Mouse (Mus musculus) layer of hippocampus, adult 2 months (tissue): ENCODE results near the gene Apoc2. TPM values are rescaled to one million over a fixed set of nuclear protein-coding genes. Genes with fewer than 3 reads are reported as not detected.
A peak's percentile ranks its signal among the peaks of the same experiment; 100 is the strongest.
"Not testable (repeated sequence)": the region's sequence is repeated elsewhere in the genome, so short reads cannot be mapped to it uniquely, and the experiment has no call there.

Experiments used
- DNase-seq, 2 experiments: peaks; one replicate each; pipeline ENCODE4 v3.0.0; 2022; ENCODE audit warnings: low spot score in 2 of 2
- H3K27ac ChIP-seq: fragments of 200-600 bp; 2 replicates; pipeline ENCODE4 v1.8.1; 2022
- H3K4me3 ChIP-seq: fragments of 200-600 bp; 2 replicates; pipeline ENCODE4 v1.8.1; 2022; ENCODE audit warnings: mild to moderate bottlenecking
- CTCF ChIP-seq: fragments of 200-600 bp; conservative IDR thresholded peaks from 2 replicates; pipeline ENCODE4 v1.8.1; 2022; ENCODE audit warnings: antibody characterized with exemption, mild to moderate bottlenecking, moderate library complexity
- total RNA-seq, 2 experiments: library from RNA; stranded (reverse); gene quantifications; 2 replicates each; pipeline ENCODE4 v1.2.3; 2021

Apoc2 gene
- total RNA-seq, 2 experiments from 2014 or later = not detected

DNA sequence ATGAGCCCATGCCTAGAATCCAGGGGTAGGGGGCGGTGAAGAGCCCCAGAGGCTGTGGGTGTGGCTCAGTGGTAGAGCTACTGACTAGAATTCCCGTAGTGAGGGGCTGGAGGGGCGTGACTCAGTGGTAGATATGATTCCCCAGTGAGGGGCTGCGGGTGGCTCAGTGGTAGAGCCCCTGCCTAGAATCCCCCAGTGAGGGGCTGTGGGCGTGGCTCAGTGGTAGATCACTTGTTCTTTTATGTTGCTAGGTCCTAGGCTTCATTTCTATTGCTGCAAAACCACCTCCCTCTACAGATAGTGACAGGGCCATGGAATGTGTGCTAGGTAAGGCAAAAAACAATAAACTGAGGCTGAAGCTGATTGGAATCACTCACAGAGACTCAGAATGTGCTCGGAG is 18.1 kb upstream of the Apoc2 start:
- DNase-seq = no peak
- TF ChIP-seq CTCF = no peak
- Histone ChIP-seq H3K4me3 (peak overlapping the region; percentile 60), H3K27ac (peak overlapping the region; percentile 91; the same call in 1 of the 2 replicates)

- no peak for DNase-seq
- no peak for TF ChIP-seq CTCF
- peak overlapping the region; percentile 78 for H3K27ac ChIP-seq
- H3K4me3 ChIP-seq = peak overlapping the region; percentile 60
These were observed 17.5 kb upstream of the Apoc2 start for GRCm38 (mm10) chr7:19695213-19695594.

DNA sequence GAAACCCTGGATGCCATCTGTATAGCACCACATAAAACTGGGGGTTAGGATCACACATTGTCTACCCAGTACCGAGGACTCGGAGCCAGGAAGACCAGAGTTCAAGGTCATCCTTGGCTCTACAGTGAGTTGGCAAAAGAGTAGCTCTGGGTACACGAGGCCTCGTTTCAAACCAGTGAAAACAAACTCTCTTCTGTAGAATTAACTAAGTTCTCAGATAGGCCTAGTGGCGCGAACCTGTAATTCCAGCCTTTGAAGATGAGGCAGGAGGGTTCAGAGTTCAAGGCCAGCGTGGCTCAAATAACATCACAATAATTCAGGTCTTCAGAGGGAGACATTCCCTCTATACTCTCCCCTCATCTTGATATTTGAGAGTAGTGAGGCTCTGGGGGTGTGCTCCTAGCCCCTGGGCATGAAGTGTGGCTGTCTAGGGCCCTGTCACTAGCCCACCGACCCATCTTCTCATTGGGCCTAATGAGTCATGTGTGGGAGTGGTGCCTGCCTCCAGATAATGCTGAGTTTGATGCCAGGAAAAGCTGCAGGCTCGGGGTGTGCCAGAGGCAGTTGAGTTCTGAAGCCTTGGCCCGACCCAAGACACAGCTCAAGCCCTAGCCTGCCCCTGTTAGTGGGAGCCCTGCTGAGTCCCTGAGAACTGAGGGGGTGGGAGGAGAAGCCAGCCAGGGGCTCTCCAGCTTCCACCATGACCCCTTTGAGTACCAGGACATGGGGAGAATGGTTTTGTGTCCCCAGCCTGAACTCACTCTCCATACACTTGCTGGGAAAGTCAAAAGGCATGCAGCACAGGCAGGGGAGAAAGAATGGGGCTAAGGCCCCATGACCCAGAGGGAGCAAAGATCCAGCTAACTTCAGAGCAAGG is 16.8 kb upstream of the Apoc2 start:
- TF ChIP-seq CTCF = no peak
- no peak for DNase-seq
- H3K27ac ChIP-seq = peak overlapping the region; percentile 78
- peak overlapping the region; percentile 60 for H3K4me3 ChIP-seq

- H3K27ac ChIP-seq = peak overlapping the region; percentile 78
- peak; percentile 61 to 66 for DNase-seq
- H3K4me3 ChIP-seq = no peak overlapping the region
- TF ChIP-seq CTCF = no peak
These were observed 15.7 kb upstream of the Apoc2 start for GRCm38 (mm10) chr7:19693421-19693820.

GRCm38 (mm10) chr7:19691873-19692865 is 14.4 kb upstream of the Apoc2 start, which contains the start of gene Apoc1:
Gene Apoc1 (minus strand): TSS chr7:19692660.
- no peak for TF ChIP-seq CTCF
- H3K4me3 ChIP-seq = no peak within 1 kb of the TSS
- DNase-seq = no peak
- H3K27ac ChIP-seq = peak within 1 kb of the TSS; percentile 73

GRCm38 (mm10) chr7:19691434-19691833 is 13.7 kb upstream of the Apoc2 start:
- no peak for DNase-seq
- Histone ChIP-seq H3K27ac (no peak overlapping the region), H3K4me3 (no peak overlapping the region)
- no peak for TF ChIP-seq CTCF

GRCm38 (mm10) chr7:19690845-19691244 is 13.1 kb upstream of the Apoc2 start:
- Histone ChIP-seq H3K27ac (no peak overlapping the region), H3K4me3 (no peak overlapping the region)
- no peak for DNase-seq
- TF ChIP-seq CTCF = no peak

DNA sequence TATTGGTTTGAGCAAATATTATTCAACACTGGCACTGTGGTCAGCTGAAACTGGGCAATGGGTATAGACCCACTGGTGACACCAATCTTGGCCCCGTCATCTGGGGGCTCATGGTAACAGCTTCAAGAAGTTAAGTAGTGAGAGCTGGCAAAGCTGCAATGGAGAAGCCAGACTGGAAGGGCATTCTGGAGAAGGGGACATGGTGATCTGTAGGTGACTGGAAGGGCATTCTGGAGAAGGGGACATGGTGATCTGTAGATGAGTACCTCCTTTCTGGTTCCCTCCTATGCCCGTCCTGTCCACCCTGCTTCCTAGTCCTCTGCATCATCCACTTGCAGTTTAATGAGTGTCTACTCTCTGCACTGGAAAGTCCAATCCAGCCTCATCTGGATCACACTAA is 10.9 kb upstream of the Apoc2 start:
- no peak for TF ChIP-seq CTCF
- no peak overlapping the region for H3K27ac ChIP-seq
- no peak overlapping the region for H3K4me3 ChIP-seq
- no peak for DNase-seq

DNA sequence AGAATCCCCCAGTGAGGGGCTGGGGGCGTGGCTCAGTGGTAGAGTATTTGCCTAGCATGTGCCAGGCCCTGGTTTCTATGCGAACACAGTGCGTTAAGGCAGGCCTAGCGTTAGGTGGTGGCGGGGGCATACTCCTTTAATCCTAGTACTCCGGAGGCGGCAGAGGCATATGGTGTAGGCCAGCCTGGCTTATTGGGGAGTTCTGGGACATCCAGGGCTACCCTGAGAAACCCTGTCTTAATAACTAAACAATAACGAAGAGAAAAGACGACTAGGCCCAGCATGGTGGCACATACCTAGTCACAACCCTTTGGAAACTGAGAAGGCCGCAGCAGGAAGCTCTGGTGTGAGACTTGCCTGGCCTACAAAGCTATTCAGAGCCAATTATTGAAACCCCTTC is 10.4 kb upstream of the Apoc2 start:
- TF ChIP-seq CTCF = no peak
- Histone ChIP-seq H3K4me3 (no peak overlapping the region), H3K27ac (no peak overlapping the region)
- DNase-seq = no peak

- DNase-seq, H3K27ac ChIP-seq, H3K4me3 ChIP-seq: not testable (repeated sequence)
These were observed 9.3 kb upstream of the Apoc2 start for GRCm38 (mm10) chr7:19686927-19687583.

DNA sequence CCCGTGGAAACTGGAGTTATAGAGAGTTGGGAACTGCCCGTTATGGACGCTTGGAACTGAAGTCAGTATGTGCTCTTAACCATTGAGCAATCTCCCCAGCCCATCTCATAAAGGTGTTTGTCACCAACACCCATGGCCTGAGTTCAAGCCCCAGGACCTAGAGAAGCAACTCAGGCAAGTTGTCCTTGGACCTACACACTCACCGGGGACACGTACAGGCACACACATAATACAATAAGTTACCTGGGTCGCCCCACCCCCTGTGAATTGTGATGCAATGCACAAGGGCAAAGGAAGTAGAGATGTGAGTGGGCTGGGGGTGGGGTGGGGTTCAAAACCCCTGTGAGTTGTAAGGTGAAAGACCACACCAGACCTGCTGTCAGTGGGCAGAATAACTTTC is 8.8 kb upstream of the Apoc2 start:
- no peak for TF ChIP-seq CTCF
- no peak for DNase-seq
- H3K27ac ChIP-seq = no peak overlapping the region
- no peak overlapping the region for H3K4me3 ChIP-seq

GRCm38 (mm10) chr7:19685374-19685773 is 7.6 kb upstream of the Apoc2 start:
- Histone ChIP-seq H3K4me3 (no peak overlapping the region), H3K27ac (no peak overlapping the region)
- TF ChIP-seq CTCF = no peak
- no peak for DNase-seq
